Mouse (Mus musculus): ENCODE results near the gene Gm37240.

The Gm37240 gene

DNA sequence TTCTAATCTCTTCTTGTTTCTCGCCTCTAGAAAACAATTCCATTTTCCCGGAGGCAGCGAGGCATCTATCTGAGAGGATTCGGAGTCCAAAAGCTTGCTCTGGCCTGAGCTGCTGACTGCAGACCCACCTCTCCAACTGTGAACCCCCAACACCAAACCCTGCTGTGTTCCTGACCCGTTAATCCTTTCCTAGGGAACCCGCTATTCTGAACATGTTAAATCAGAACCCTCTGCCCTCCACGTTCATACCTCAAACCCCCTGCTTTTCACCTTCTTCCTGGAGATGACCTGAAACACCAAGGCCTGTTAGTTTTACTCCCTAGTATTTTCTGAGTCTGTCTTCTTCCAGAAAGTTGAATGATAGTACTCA is 1271.5 kb downstream of the Gm37240 start:
- in situ Hi-C loops (cut with MboI, MseI), result loop anchor here (25.0 kb wide), 1 partner anchor 1496 kb away; no protein-coding TSS in a partner anchor

DNA sequence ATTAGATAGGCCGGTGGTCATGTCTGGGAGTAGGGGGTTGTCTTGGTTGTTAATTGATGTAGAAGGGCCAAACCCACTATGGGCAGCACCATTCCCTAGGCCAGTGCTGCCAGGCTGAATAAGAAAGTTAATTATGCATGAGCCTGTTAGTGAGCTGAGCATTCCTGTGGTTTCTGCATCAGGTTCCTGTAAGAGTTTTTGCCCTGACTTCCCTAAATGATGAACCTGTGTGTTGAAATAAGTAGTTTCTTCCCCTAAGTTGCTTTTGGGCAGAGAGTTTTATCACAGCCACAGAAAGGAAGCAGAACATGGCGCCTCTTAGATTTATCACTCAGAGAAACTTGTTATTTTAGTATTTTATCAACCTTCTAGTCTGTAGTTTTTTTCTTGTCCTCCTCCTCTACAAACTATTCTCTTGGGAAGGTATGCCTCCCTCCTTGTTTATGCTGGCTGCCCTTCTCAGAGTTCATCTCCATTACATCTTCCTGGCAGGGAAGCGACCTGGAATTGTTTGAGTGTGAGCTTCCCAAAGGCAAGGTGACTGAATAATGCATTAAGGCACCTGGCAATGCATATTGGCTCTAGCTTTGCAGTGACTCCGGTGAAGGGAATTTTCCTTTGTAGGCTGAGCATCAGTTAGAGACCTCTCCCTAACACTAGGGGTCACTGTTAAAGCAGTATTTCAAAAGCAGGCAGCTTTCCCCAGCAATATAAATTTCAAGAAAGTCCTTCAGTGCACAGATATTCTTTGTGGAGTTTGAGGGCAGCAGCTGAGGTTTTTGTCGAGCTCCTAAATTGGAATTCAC is 1272.1 kb downstream of the Gm37240 start:
- in situ Hi-C loops (cut with MboI, MseI), result loop anchor here (25.0 kb wide), 1 partner anchor 1497 kb away; no protein-coding TSS in a partner anchor

DNA sequence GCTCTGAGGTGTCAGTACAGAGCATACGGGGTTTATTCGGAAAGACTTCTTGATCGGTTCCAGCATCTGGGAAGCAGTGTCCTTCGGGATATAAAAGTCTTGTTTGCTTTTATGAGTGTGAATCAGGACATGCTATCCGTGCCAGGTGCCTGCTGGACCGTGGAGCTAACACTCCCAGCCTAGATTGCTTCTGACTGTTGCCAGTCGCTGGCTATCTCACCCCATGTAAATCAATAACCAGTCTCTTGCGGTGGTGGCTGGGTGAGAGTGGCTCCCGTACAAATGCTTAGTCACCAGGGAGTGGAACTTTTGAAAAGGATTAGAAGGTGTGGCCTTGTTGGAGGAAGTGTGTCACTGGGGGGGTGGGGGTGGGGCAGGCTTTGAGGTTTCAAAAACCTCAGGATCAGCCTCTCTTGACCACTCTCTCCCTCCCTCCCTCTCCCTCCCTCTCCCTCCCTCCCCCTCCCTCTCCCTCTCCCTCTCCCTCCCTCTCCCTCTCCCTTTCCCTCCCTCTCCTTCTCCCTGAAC is 1277.1 kb downstream of the Gm37240 start:
- in situ Hi-C loops (cut with MboI, MseI), result loop anchor here (25.0 kb wide), 1 partner anchor 1502 kb away; no protein-coding TSS in a partner anchor

DNA sequence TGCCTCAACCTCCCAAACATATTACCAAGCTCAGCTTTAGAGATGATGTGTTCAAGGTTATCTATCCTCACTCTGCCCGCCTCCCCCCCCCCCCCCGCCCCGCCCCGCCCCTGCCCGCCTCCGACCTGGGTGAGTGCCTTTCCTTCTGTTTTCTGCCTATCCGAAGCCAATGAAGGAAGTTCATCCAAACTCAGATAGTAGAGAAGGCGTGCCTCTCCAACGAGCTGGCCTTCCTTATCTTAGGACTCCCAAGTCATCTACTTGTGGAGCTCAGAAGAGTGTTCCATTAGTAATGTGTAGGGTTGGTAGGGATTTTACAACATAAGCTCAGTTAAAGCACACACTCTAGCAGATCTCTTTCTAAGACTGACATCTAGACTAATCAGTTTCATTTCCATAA is 1284.1 kb downstream of the Gm37240 start:
- in situ Hi-C loops (cut with MboI, MseI), result loop anchor here (25.0 kb wide), 1 partner anchor 1509 kb away; no protein-coding TSS in a partner anchor

DNA sequence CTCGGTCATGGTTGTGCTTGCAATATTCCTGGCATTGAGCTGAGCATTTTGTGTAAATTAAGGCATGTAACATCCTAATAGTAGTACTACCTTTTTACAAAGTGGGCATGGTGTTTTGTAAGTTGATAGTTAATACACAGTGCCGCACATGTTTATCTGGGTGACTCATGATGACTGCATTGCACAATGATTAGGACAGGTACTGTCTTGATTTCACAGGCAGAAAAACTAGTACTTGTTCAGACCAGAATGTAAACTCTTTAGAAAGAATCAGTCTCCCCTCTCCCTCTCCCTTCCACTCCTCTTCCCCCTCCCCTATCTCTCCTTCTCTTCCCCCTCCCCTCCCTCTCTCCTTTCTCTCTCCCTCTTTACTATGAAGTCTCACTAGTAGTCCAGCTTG is 1284.6 kb downstream of the Gm37240 start:
- in situ Hi-C loops (cut with MboI, MseI), result loop anchor here (25.0 kb wide), 1 partner anchor 1510 kb away; no protein-coding TSS in a partner anchor

DNA sequence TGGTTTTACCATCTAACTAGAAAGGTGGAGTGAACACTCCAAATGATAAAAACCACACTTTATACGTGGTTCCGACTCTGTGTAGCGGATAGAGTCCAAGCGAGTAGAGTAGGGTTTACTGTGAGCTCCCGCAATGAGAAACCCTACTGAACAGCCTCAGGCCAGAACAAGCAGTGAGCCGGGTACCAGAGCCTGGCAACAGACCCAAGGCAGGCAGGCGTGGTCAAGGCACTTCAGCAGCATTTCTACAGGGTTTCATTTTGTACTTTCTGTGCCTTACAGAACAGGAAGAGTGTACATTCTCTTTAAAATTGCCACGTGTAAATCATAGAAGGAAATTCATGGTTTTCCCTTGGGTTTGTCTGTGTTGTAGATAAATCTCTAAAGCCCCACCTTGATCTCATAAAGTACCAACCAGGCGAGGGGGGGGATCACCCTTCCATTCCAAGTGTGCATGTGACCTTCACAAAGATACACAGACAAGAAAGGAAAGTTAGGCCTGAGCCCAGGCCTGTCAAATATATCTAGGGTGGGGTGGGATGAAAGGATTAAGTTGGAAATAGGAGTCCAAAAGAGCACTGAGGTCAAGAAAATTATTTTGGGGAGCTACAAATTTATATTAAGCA is 1285.3 kb downstream of the Gm37240 start:
- in situ Hi-C loops (cut with MboI, MseI), result loop anchor here (25.0 kb wide), 1 partner anchor 1510 kb away; no protein-coding TSS in a partner anchor

DNA sequence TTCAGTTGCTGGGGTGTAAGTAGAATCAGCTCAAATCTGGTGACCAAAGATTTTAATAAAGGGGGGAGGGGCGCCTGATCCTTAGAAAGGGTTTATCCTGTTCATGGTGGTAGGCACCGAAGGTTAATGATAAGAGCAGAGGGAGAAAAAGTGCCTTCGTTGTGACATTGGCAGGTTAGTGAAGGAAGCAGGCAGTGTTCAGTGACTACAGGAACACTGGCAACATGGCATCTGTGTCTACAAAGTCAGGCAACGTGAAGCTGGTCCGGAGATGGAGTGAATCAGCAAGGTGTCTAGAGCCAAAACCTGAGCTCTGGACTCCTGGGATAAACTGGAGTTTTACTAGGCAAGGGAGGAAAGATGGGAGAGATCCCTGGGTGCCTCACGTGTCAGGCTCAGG is 1288.6 kb downstream of the Gm37240 start:
- in situ Hi-C loops (cut with MboI, MseI), result loop anchor here (25.0 kb wide), 1 partner anchor 1536 kb away; the partner anchor contains the start of gene Plrg1

DNA sequence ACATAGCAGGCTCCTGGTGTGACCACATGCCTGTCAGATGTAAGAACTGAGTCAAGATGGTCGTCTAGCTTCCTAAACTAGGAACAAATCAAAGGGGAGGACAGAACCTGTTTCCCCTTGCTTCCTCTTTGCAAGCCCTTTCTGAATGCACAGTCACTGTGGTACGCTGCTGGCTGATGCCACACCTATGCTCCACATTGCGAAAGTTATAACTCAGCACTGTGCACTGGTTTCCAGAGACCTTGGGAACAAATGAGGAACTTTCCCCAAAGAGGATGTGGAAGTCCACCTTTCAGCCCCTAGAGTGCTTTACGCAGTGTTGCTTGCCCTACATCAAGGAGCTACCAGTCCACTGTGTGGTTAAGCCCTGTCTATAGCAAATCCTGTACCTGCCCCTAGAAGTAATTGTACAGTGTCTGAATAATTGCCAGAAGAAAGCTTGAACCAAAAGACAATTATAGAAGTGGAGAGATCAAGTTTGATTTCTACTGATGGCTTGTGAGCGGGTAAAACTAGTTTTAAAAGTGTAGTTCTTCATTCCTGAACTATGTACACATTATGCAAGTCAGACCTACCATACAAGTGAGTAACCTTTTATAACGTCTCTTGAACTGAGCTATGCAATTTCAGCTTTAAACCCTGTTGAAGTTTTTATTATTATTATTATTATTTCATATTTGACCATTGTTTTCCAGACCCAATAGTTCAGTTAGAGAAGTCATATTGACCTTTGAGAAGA is 1289.2 kb downstream of the Gm37240 start:
- in situ Hi-C loops (cut with MboI, MseI), result loop anchor here (25.0 kb wide), 1 partner anchor 1536 kb away; the partner anchor contains the start of gene Plrg1

DNA sequence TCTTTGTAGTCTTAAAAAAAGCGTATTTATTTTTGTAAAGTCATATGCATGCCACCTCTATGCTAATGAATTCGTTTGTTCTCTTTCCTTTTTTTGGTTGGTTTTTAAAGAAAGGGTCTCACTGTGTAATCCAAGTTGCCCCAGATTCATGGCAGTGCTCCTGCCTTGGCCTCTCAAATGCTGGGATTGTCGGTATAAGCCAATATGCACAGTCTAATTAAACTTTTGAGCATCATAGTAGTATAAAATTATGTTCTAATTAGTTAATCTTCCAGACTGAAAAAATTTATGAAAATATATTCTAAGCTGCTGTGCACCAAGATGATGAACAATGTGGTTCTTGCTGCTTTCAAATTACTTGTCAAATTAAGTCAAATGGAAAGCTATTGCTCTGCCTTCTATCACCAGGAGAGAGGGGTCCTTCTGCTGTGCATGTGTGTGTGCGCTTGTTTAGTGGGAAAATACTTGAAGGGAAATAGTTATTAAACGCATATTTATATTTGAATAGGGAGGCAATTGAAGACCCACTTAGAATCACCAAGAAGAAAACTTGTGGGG is 1291.6 kb downstream of the Gm37240 start:
- in situ Hi-C loops (cut with MboI, MseI), result loop anchor here (25.0 kb wide), 1 partner anchor 1533 kb away; the partner anchor contains the start of gene Plrg1

DNA sequence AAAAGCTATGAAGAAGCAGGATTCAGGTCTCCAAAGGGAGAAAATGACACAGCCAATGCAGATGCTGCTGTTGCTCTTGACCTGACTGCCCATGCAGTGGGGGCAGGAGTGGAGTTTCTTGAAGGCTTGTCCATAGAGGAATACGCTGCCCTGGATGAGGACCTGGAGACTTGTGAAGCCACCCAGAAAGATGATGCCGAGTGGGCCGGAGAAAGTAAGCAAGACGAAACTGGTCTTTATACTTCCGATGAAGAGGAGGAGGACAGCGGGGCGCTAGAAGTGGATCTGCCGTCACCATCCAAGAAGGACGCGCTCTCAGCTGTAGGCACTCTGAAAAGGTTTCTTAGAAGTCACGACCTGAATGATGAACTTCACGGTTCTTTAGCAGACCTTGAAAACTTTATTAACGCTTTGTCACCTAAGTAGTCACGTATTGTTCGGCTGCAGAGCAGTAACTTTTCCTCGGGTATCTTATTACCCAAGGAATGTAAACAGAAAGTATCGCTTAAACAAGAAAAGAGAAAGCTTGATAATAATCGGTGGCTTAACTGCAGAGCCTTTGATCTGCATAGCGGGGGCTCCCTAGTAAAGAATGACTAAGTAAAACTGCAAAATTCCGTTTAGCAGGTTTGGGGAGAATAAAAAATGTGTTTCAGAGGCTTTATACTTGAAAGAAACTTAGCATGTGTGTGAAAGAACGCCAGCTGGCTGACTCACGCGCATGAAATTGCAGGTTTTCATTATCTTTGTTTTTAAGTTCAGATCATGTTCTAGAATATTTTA is 1292.2 kb downstream of the Gm37240 start:
- in situ Hi-C loops (cut with MboI, MseI), result loop anchor here (5.0 to 25.0 kb wide), 2 partner anchors 77 to 1533 kb away; partner anchors contain the start of gene Plrg1

DNA sequence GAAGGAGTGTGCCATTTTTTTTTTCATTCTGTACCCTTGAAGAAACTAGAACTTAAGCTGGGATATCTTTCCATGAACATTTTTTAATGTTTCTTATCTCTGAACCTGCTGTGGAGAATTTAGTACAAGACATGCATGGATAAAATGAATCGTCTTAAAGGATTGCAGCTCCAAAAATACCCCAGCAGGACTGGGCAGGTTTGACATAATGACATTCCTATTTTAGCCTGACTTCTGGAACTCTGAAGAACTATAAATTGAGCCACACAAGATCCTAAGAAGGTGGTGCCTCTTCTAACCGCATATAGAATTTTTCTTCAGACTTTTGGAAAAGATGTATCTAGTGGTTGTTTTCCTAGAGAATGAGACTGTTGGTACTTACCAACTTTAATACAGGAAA is 1294.0 kb downstream of the Gm37240 start, which contains the start of gene Tigd4:
TSS of gene Tigd4 (plus strand) at position 301 of the 400 bp plus-strand sequence.
- in situ Hi-C loops (cut with MboI, MseI), result loop anchor here (5.0 to 25.0 kb wide), 2 partner anchors 79 to 1531 kb away; partner anchors contain the start of gene Plrg1

DNA sequence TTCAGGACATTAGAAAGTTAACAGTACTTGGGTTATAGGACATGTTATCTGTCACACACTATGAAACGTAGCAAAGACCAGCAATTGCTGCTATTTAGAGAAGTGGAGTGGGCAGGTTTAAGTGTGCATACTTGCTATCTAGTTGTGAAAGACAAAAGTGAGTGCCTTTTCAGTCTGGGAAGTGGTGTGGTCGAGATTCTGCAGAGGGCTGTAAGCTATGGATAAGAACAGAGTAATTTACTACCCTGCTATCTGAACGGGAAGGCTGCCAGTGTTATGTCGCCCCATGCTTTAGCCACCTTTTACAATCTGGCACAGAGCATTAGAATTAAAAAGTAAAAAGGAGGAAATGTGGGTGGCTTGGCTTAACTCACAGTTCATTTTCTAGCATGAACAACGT is 1300.6 kb downstream of the Gm37240 start:
- in situ Hi-C loops (cut with MboI, MseI), result loop anchor here (25.0 kb wide), 1 partner anchor 1524 kb away; the partner anchor contains the start of gene Plrg1

DNA sequence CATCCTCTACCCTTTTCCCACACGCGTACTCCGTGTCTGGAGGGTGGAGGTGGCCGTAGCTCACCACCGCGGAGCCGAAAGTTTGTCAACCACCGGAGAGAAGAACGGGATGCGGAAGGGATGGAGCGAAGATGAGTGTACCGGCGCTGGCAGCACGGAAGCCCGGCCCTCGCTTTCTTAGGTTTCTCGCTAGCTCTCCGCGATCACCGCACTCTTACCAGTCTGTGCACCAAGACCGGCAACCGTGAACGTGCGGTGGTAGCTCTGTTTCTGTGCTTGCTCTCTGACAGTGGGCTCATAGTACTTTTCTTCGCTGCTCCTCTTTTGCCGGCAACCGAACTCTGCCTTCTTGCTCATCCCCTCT is 1304.4 kb downstream of the Gm37240 start:
- in situ Hi-C loops (cut with MboI, MseI), result loop anchor here (25.0 kb wide), 1 partner anchor 1521 kb away; the partner anchor contains the start of gene Plrg1

DNA sequence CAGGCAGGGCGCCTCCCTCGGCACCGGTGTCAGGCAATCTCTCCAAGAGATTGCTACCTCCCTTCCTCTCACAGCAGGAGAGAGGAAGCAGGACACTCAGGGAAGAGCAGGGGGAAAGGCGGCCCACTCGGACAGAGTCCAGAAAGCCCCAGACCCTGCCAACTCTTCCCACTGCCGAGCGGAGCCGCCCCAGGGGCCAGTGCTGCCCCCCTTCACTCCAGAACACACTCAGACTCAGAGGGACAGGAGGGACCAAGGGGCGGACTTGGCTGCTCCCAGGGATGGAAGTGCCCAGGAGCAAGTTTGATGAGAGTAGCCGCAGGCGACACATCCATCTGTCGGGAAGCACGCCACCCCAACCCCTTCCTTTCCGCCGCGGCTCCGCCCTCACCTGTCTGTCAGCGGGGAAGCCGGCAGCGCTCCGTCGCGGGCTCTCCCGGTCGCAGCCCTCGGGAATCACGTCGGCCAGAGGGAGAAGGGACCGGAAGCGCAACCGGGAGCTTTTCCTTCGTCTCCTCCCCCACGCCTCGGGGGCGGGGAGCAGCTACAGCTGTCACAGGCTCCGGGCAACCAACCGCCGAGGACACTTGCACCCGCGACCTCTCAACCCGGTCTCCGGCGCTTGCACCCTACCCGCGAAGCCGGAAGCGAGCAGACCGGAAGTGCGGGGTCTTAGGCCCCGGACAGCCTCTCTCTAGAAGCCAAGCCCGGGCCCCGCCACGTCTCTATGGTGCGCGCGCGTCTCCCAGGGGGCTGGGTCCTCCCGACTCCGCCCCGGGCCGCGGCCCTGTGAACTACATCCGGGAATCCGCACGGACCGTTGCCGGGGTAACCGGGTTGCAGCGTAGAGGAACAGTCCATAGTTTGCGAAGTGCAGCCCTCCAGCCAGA is 1305.0 kb downstream of the Gm37240 start, which contains the start of gene Arfip1:
TSS of gene Arfip1 (minus strand) at position 603 of the 890 bp plus-strand sequence.
- in situ Hi-C loops (cut with MboI, MseI), result loop anchor here (25.0 kb wide), 1 partner anchor 1520 kb away; the partner anchor contains the start of gene Plrg1

DNA sequence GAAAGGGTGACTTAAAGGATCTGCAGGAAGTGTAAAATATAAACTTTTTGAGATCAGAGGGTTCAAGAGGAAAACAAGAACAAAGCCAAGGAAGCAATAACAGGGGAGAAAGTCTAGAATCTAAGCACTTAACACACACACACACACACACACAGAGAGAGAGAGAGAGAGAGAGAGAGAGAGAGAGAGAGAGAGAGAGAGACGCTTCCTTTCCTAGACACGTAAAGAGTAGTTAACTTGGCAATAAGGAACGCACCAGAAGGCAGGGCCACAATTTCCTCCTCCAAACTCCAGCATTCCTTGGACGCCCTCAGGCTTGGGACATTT is 1305.7 kb downstream of the Gm37240 start:
- in situ Hi-C loops (cut with MboI, MseI), result loop anchor here (25.0 kb wide), 1 partner anchor 1519 kb away; the partner anchor contains the start of gene Plrg1

DNA sequence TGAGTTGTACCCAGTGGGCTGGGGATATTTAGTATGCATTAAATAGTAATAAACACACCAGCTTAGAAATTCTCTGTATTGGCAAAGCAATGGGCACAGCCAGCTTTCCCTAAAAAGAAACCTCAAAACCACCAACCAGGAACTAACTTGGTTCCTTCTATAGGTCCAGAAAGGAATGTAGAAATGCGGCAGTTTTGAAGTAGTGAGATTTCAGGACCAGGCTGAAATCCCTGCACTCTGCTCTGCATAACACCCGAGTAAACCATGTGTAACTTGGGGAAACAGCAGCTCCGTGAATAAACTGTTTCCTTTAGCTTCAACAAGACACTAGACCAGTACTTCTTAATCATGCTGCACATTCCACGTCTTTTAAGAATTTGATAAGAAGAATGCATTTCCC is 1306.6 kb downstream of the Gm37240 start:
- in situ Hi-C loops (cut with MboI, MseI), result loop anchor here (25.0 kb wide), 1 partner anchor 1518 kb away; the partner anchor contains the start of gene Plrg1

DNA sequence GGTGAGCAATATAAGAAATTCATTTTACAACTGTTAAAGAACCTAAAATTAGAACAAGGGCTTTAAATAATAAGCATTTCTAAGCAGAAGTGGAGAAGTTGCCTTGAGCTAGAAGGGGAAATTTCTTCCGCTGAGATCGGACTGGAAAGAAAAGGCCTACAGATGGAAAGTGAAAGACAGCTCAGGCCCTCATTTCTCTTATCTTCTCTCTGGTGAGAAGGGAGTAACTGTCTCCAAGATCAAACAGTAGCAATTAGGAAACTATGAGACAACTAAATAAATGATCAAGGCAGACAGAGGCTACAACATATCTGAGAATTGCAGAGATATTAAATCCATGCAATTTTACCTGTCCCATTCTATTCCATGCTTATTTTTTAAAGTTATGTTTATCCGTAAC is 1316.8 kb downstream of the Gm37240 start:
- in situ Hi-C loops (cut with MboI, MseI), result no loop called here

DNA sequence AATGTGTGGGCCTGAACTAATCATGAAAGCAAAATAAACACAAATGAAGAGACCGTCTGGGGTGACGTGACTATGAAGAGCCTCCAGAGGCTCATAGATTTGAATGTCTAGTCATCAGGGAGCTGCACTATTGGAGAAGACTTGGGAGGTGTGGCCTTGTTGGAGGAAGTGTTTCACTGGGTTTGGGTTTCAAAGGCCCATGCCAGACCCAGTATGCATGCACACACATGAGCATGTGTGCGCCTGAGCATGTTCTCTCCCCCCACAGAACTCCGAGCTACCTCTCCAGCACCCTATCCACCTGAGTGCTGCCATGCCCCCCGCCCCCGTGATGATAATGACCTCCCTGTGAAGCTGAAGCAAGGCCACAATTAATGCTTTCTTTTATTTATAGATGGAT is 1317.7 kb downstream of the Gm37240 start:
- in situ Hi-C loops (cut with MboI, MseI), result no loop called here

DNA sequence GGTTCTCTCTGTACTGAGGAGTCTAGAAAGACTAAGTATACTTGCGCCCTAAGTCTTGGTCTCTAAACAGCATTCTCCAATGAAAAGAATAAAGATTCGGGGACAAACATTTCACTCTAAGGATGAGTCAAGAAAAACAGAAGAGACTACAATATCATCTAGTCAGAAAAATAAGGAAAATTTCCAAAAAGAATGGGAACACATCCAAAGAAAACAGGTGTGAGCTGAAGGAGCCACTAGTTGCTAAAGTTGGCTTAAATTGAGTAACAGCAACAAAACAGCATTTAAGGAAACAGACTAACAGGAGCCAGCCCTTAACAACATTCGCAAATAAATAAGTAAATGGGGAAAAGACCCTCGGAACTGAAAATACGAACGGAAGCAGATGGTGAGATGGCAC is 1318.8 kb downstream of the Gm37240 start:
- in situ Hi-C loops (cut with MboI, MseI), result no loop called here
